Mouse (Mus musculus) thymus, adult 18-20 months (tissue): Measurements from ENCODE around the gene Gucy2f.
"Not testable (repeated sequence)": the region's sequence is repeated elsewhere in the genome, so short reads cannot be mapped to it uniquely, and the experiment has no call there.

Source experiments
- DNase-seq, 2 experiments: peaks; one replicate each; pipeline ENCODE4 v3.0.0; 2022; ENCODE audit warnings: mixed read lengths in 2 of 2

The Gucy2f gene

GRCm38 (mm10) chrX:142196831-142197230, at the start of gene Gucy2f:
Gene Gucy2f, minus strand, starts transcription at chrX:142196931.
- DNase-seq = no peak

GRCm38 (mm10) chrX:142245682-142246327, 49.1 kb upstream of the Gucy2f start:
- DNase-seq = no peak

GRCm38 (mm10) chrX:142237101-142237500, 40.4 kb upstream of the Gucy2f start:
- DNase-seq = no peak

GRCm38 (mm10) chrX:142236146-142236545, 39.4 kb upstream of the Gucy2f start:
- not testable (repeated sequence) for DNase-seq

- DNase-seq = no peak
Observed at GRCm38 (mm10) chrX:142228769-142229158, 32.0 kb upstream of the Gucy2f start.

- DNase-seq = peak; percentile 45 to 49
Observed at GRCm38 (mm10) chrX:142228055-142228768, 31.5 kb upstream of the Gucy2f start.

GRCm38 (mm10) chrX:142227398-142228054, 30.8 kb upstream of the Gucy2f start:
- peak in 1 of 2 experiments; percentile 7 for DNase-seq

GRCm38 (mm10) chrX:142226542-142226941, 29.8 kb upstream of the Gucy2f start, which contains the start of gene Nxt2:
Gene Nxt2, plus strand, starts transcription at chrX:142226770.
- no peak for DNase-seq

GRCm38 (mm10) chrX:142200295-142200694, 3.6 kb upstream of the Gucy2f start:
- DNase-seq = no peak

GRCm38 (mm10) chrX:142195551-142195950, 1.2 kb downstream of the Gucy2f start:
- DNase-seq = no peak

- DNase-seq = no peak
Observed at GRCm38 (mm10) chrX:142194420-142194819, 2.3 kb downstream of the Gucy2f start.

GRCm38 (mm10) chrX:142190355-142190754, 6.4 kb downstream of the Gucy2f start:
- no peak for DNase-seq

- DNase-seq = no peak
Observed at GRCm38 (mm10) chrX:142189023-142189703, 7.6 kb downstream of the Gucy2f start.

- no peak for DNase-seq
Observed at GRCm38 (mm10) chrX:142182026-142182425, 14.7 kb downstream of the Gucy2f start.

GRCm38 (mm10) chrX:142176981-142177380, 19.8 kb downstream of the Gucy2f start:
- DNase-seq = no peak

GRCm38 (mm10) chrX:142115779-142116178, 81.0 kb downstream of the Gucy2f start:
- DNase-seq = no peak

- no peak for DNase-seq
Observed at GRCm38 (mm10) chrX:142111236-142111635, 85.5 kb downstream of the Gucy2f start.

- DNase-seq = no peak
Observed at GRCm38 (mm10) chrX:142096904-142097303, 99.8 kb downstream of the Gucy2f start.

GRCm38 (mm10) chrX:142095579-142095978, 101.2 kb downstream of the Gucy2f start:
- DNase-seq = no peak

GRCm38 (mm10) chrX:142062585-142062984, 134.1 kb downstream of the Gucy2f start:
- no peak for DNase-seq
